Mouse (Mus musculus) forebrain, embryonic 11.5 days (tissue): Measurements from ENCODE around the gene Ccm2l. TPM values are rescaled to one million over a fixed set of nuclear protein-coding genes. Genes with fewer than 3 reads are reported as not detected.

Experiments used
- ATAC-seq: fragments of 200-750 bp; cut with Nextera tagmentation; replicated peaks from 2 replicates; pipeline ENCODE4 v1.8.0; 2017; ENCODE audit warnings: moderate TSS enrichment; ENCODE audit not compliant: low FRiP score
- DNase-seq: peaks from one replicate; pipeline ENCODE4 v3.0.0-alpha.2; 2017; ENCODE audit warnings: low spot score
- H3K27ac ChIP-seq: fragments of 300-500 bp; sonication (generic); 2 replicates; pipeline ENCODE4 v1.5.1; 2014; ENCODE audit warnings: low read depth, low read length
- H3K27me3 ChIP-seq: fragments of 300-500 bp; sonication (generic); 2 replicates; pipeline ENCODE4 v1.6.1; 2014; ENCODE audit warnings: mild to moderate bottlenecking, low read length, mixed read lengths; ENCODE audit not compliant: control insufficient read depth, insufficient read depth
- H3K36me3 ChIP-seq: fragments of 300-500 bp; sonication (generic); 2 replicates; pipeline ENCODE4 v1.6.1; 2014; ENCODE audit warnings: mild to moderate bottlenecking, low read length, moderate library complexity, mixed read lengths; ENCODE audit not compliant: control insufficient read depth, insufficient read depth
- H3K4me1 ChIP-seq: fragments of 300-500 bp; sonication (generic); replicated peaks from 2 replicates; pipeline ENCODE4 v1.6.1; 2014; ENCODE audit warnings: low read length, mixed read lengths; ENCODE audit not compliant: control insufficient read depth, insufficient read depth
- H3K4me2 ChIP-seq: fragments of 300-500 bp; sonication (generic); 2 replicates; pipeline ENCODE4 v1.6.1; 2014; ENCODE audit warnings: low read depth, mild to moderate bottlenecking, low read length, moderate library complexity, mixed read lengths; ENCODE audit not compliant: severe bottlenecking
- H3K4me3 ChIP-seq: fragments of 300-500 bp; sonication (generic); 2 replicates; pipeline ENCODE4 v1.5.1; 2014; ENCODE audit warnings: low read depth, low read length
- H3K9ac ChIP-seq: fragments of 300-500 bp; sonication (generic); 2 replicates; pipeline ENCODE4 v1.6.1; 2014; ENCODE audit warnings: low read length
- H3K9me3 ChIP-seq: fragments of 300-500 bp; sonication (generic); 2 replicates; pipeline ENCODE4 v1.6.1; 2016; ENCODE audit warnings: low read length, mixed read lengths; ENCODE audit not compliant: control insufficient read depth
- WGBS: fragments of 180-500 bp; shearing (Covaris S2); extraction: QIAGEN DNeasy Blood & Tissue Kit; methylation state at CpG from one replicate; pipeline ENCODE4 v1.1.7; 2014; 5-methylcytosine and 5-hydroxymethylcytosine counted together
- polyA plus RNA-seq: library from polyadenylated mRNA; unstranded; fragments of >200 nt; fragmentation: Nextera tagmentation; extraction: Ambion mirVana; gene quantifications from 2 replicates; pipeline ENCODE4 v1.2.1, GENCODE M21; 2014

Gene Ccm2l
- polyA plus RNA-seq, 1 experiment from 2014 or later: 1.3 TPM

- ATAC-seq (no peak), DNase-seq (no peak)
- 92% methylated on average over 7 of the region's 7 CpGs for WGBS
- Histone ChIP-seq H3K4me1 (no peaks in the 10 kb centered on the region), H3K9ac (no peak overlapping the region), H3K4me3 (no peak overlapping the region), H3K9me3 (no peaks in the 10 kb centered on the region), H3K27me3 (no peaks in the 10 kb centered on the region), H3K4me2 (no peak overlapping the region), H3K27ac (no peak overlapping the region), H3K36me3 (no peaks in the 10 kb centered on the region)
Observed at GRCm38 (mm10) chr2:153117051-153117486, 51.3 kb downstream of the Ccm2l start.

- no peaks in the 10 kb centered on the region for H3K36me3 ChIP-seq
- H3K4me1 ChIP-seq: no peaks in the 10 kb centered on the region
- DNase-seq (no peak), ATAC-seq (no peak)
- H3K4me2 ChIP-seq: no peak overlapping the region
- H3K9ac ChIP-seq: no peak overlapping the region
- H3K4me3 ChIP-seq: no peak overlapping the region
- H3K27ac ChIP-seq: no peak overlapping the region
- no peaks in the 10 kb centered on the region for H3K9me3 ChIP-seq
- H3K27me3 ChIP-seq: no peaks in the 10 kb centered on the region
- WGBS: 86% methylated on average over 6 of the region's 6 CpGs
Observed at GRCm38 (mm10) chr2:153119488-153119887, 53.7 kb downstream of the Ccm2l start.

DNA sequence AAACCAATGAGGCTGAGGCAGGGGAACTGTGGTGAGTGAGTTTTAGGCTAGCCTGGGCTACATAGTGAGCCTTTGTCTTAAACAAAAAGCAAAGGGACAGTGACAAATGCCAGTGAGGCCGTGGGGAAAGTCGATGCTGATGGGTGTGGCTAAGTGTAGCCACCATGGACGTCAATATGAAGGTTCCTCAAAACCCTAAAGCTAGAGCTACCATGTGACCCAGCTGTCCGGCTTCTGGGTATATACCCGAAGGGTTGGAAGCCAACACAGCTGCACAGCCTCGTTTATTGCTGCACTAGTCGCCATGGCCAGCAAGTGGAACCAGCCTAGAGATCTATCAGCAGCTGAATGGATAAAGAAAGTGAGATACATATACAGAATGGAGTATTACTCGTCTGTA is 54.4 kb downstream of the Ccm2l start:
- WGBS: 72% methylated on average over 8 of the region's 8 CpGs
- Histone ChIP-seq H3K4me3 (no peak overlapping the region), H3K4me2 (no peak overlapping the region), H3K9me3 (no peaks in the 10 kb centered on the region), H3K36me3 (no peaks in the 10 kb centered on the region), H3K9ac (no peak overlapping the region), H3K27ac (no peak overlapping the region), H3K27me3 (no peaks in the 10 kb centered on the region), H3K4me1 (no peaks in the 10 kb centered on the region)
- ATAC-seq (no peak), DNase-seq (no peak)

DNA sequence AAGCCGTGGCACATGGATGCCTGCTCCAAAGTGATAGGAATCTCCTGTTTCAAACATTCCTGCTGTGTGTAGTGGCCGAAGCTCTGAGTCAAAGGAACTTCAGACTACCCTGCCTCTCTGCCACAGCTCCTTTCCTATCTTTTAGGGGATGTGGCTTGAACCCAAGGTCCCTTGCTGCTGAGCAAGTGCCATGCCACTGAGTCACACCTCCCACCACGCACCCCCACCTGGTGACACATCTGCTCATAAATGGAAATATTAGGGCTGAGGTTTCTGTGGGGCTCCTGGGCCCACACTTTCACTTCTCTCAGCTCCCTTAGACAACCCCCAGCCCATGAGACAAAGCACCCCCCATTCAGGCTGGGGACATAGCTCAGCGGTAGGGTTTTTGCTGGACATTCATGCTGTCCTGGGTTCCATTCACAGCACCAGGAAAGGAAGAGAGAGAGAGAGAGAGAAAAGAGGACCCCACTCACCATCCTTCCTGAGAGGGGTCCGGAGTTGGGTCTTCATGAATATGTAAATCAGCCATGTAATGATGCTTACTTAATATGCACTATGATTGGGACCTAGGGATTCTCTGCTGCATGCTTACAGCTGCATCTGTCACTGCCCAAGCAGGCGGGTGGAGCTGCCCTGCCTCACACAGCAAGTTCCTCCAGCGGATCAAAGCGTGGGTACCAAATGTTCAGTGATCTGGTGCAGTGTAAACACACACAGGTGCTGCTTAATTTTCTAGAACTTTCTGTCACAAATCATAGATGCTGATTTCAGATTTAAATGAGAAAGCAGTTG is 56.3 kb downstream of the Ccm2l start:
- WGBS: 83% methylated on average over 8 of the region's 8 CpGs
- no peak overlapping the region for H3K9ac ChIP-seq
- H3K4me2 ChIP-seq: no peak overlapping the region
- no peaks in the 10 kb centered on the region for H3K27me3 ChIP-seq
- DNase-seq (no peak), ATAC-seq (no peak)
- no peaks in the 10 kb centered on the region for H3K4me1 ChIP-seq
- H3K36me3 ChIP-seq: no peaks in the 10 kb centered on the region
- H3K9me3 ChIP-seq: no peaks in the 10 kb centered on the region
- H3K27ac ChIP-seq: no peak overlapping the region
- no peak overlapping the region for H3K4me3 ChIP-seq

GRCm38 (mm10) chr2:153122701-153123100 is 56.9 kb downstream of the Ccm2l start:
- no peaks in the 10 kb centered on the region for H3K9me3 ChIP-seq
- ATAC-seq (no peak), DNase-seq (no peak)
- WGBS: 88% methylated on average over 7 of the region's 7 CpGs
- H3K4me2 ChIP-seq: no peak overlapping the region
- no peaks in the 10 kb centered on the region for H3K27me3 ChIP-seq
- H3K4me3 ChIP-seq: no peak overlapping the region
- H3K36me3 ChIP-seq: no peaks in the 10 kb centered on the region
- H3K9ac ChIP-seq: no peak overlapping the region
- H3K27ac ChIP-seq: no peak overlapping the region
- no peaks in the 10 kb centered on the region for H3K4me1 ChIP-seq

- Histone ChIP-seq H3K4me2 (no peak overlapping the region), H3K36me3 (no peaks in the 10 kb centered on the region), H3K27ac (no peak overlapping the region), H3K9ac (no peak overlapping the region), H3K4me1 (no peaks in the 10 kb centered on the region), H3K4me3 (no peak overlapping the region), H3K27me3 (no peaks in the 10 kb centered on the region), H3K9me3 (no peaks in the 10 kb centered on the region)
- 58% methylated on average over 5 of the region's 5 CpGs for WGBS
- DNase-seq (no peak), ATAC-seq (no peak)
Observed at GRCm38 (mm10) chr2:153125875-153126274, 60.1 kb downstream of the Ccm2l start.

GRCm38 (mm10) chr2:153131019-153131418 is 65.3 kb downstream of the Ccm2l start:
- no peak for DNase-seq
- WGBS: 17% methylated on average over 6 of the region's 6 CpGs
- no peaks in the 10 kb centered on the region for H3K4me1 ChIP-seq
- no peak for ATAC-seq
- H3K27me3 ChIP-seq: no peaks in the 10 kb centered on the region
- no peaks in the 10 kb centered on the region for H3K9me3 ChIP-seq
- no peak overlapping the region for H3K9ac ChIP-seq
- H3K4me2 ChIP-seq: no peak overlapping the region
- H3K36me3 ChIP-seq: no peaks in the 10 kb centered on the region
- H3K27ac ChIP-seq: no peak overlapping the region
- no peak overlapping the region for H3K4me3 ChIP-seq
